Mouse (Mus musculus) stomach, postnatal 0 days (tissue): ENCODE measurements around the gene Gstcd. TPM values are rescaled to one million over a fixed set of nuclear protein-coding genes. Genes with fewer than 3 reads are reported as not detected.

Experiments used
- ATAC-seq: fragments of 200-750 bp; cut with Nextera tagmentation; 2 replicates; pipeline ENCODE4 v1.8.0; 2017; ENCODE audit not compliant: low FRiP score, low TSS enrichment
- DNase-seq: peaks from one replicate; pipeline ENCODE4 v3.0.0-alpha.2; 2016; ENCODE audit warnings: low spot score
- H3K27ac ChIP-seq: fragments of 300-500 bp; sonication (generic); replicated peaks from 2 replicates; pipeline ENCODE4 v1.5.1; 2014; ENCODE audit warnings: mild to moderate bottlenecking, control low read depth
- H3K27me3 ChIP-seq: fragments of 300-500 bp; sonication (generic); 2 replicates; pipeline ENCODE4 v1.6.1; 2014; ENCODE audit warnings: low read length; ENCODE audit not compliant: control insufficient read depth, insufficient read depth
- H3K36me3 ChIP-seq: fragments of 300-500 bp; sonication (generic); 2 replicates; pipeline ENCODE4 v1.6.1; 2014; ENCODE audit warnings: low read length, mixed read lengths; ENCODE audit not compliant: control insufficient read depth, insufficient read depth
- H3K4me1 ChIP-seq: fragments of 300-500 bp; sonication (generic); replicated peaks from 2 replicates; pipeline ENCODE4 v1.6.1; 2014; ENCODE audit warnings: antibody characterized with exemption; ENCODE audit not compliant: control insufficient read depth, insufficient read depth
- H3K4me2 ChIP-seq: fragments of 300-500 bp; sonication (generic); replicated peaks from 2 replicates; pipeline ENCODE4 v1.6.1; 2014; ENCODE audit warnings: low read depth, mild to moderate bottlenecking, control low read depth, moderate library complexity
- H3K4me3 ChIP-seq: fragments of 300-500 bp; sonication (generic); 2 replicates; pipeline ENCODE4 v1.5.1; 2014; ENCODE audit warnings: low read depth, low read length, control low read depth
- H3K9ac ChIP-seq: fragments of 300-500 bp; sonication (generic); 2 replicates; pipeline ENCODE4 v1.6.1; 2014; ENCODE audit warnings: mild to moderate bottlenecking, low read length, control low read depth, mixed read lengths
- H3K9me3 ChIP-seq: fragments of 300-500 bp; sonication (generic); 2 replicates; pipeline ENCODE4 v1.6.1; 2016; ENCODE audit warnings: low read length; ENCODE audit not compliant: control insufficient read depth
- CTCF ChIP-seq: IDR thresholded peaks from 2 replicates; pipeline ENCODE4 v1.5.1; 2016; ENCODE audit warnings: antibody characterized with exemption, low read depth, mild to moderate bottlenecking, moderate library complexity
- EP300 ChIP-seq: optimal IDR thresholded peaks from 2 replicates; pipeline ENCODE3; 2016; ENCODE audit warnings: antibody characterized with exemption
- whole genome bisulfite sequencing: fragments of 180-500 bp; shearing (Covaris S2); extraction: QIAGEN DNeasy Blood & Tissue Kit; methylation state at CpG from one replicate; pipeline ENCODE4 v1.1.7; 2014; 5-methylcytosine and 5-hydroxymethylcytosine counted together
- polyA plus RNA-seq: library from polyadenylated mRNA; unstranded; fragments of >200 nt; fragmentation: Nextera tagmentation; extraction: Ambion mirVana; gene quantifications from 2 replicates; pipeline ENCODE4 v1.2.1, GENCODE M21; 2015

Gstcd gene
- polyA plus RNA-seq, 1 experiment from 2014 or later = 2.8 TPM

- TF ChIP-seq CTCF = no peak
- no peak overlapping the region for H3K4me3 ChIP-seq
- no peaks in the 10 kb centered on the region for H3K36me3 ChIP-seq
- no peaks in the 10 kb centered on the region; the same call in 1 of the 2 replicates for H3K4me1 ChIP-seq
- DNase-seq = no peak
- WGBS = 67% methylated on average over 7 of the region's 7 CpGs
- H3K9ac ChIP-seq = no peak overlapping the region
- H3K9me3 ChIP-seq = no peaks in the 10 kb centered on the region
- H3K27ac ChIP-seq = no peak overlapping the region
- no peak for ATAC-seq
- H3K4me2 ChIP-seq = no peak overlapping the region
- no peaks in the 10 kb centered on the region for H3K27me3 ChIP-seq
These were observed 147.6 kb downstream of the Gstcd start for GRCm38 (mm10) chr3:132944193-132944592.

DNA sequence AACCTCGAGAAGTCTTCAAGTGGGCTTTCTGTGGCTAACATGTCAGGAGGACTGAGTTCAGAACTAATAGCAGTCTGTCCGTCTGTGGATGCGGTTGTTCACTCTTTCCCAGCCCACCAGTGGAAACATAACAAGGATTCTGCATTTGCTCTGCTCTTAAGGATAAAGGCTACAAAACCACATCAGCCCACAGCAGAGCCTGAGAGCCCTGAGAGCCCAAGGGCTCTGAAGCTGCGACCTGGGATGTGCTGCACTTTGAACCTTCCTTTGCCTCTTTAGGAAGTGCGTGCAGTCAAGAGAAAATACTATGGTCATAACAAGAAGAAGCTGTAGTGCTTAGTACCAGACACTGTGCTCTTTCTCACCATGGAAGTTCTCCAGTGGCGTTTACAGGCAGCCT is 149.1 kb downstream of the Gstcd start:
- H3K9ac ChIP-seq = no peak overlapping the region
- no peaks in the 10 kb centered on the region; the same call in 1 of the 2 replicates for H3K4me1 ChIP-seq
- H3K9me3 ChIP-seq = no peaks in the 10 kb centered on the region
- 93% methylated on average over 6 of the region's 6 CpGs for WGBS
- DNase-seq (no peak), ATAC-seq (no peak)
- no peak overlapping the region for H3K4me2 ChIP-seq
- no peak overlapping the region for H3K4me3 ChIP-seq
- no peaks in the 10 kb centered on the region for H3K36me3 ChIP-seq
- TF ChIP-seq CTCF (no peak), EP300 (no peak)
- no peaks in the 10 kb centered on the region for H3K27me3 ChIP-seq
- H3K27ac ChIP-seq = no peak overlapping the region

DNA sequence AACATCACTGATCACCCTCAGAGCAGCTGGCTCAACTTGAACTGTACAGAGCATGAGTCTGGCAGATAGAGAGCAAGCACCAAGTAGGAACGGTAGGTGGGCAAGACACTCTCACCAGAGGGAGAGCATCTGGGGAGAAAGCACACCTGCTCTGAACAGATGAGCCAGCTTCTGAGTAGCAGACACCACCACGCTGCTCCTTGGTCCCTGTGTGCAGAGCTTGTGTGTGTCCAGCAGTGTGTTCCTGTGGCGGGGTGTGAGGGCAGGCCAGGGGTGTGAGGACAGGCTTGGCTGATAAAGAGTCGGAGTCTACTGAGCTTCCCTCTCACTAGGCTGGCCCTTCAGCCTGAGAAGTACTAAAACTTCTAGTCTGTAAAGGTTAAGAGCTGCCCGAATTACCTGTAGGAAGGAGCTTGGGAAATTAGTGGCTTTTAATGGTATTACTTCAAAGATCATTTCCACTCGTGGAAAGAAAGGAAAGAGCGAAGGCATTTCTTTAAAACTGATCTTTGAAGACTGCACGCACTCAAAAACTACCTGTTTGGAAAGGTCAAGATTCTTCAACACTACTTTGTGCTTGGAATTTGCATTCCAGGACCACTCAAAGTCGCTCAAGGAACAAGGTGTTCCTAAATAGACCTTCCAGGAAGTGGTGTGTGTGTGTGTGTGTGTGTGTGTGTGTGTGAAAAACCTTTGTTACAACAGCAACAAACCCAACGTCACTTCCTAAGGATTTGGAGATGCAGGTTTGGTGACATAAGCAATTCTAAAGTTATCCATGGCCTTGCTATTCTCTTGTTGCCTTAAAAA is 151.4 kb downstream of the Gstcd start:
- no peaks in the 10 kb centered on the region for H3K4me1 ChIP-seq
- no peak for DNase-seq
- H3K36me3 ChIP-seq = no peaks in the 10 kb centered on the region
- 82% methylated on average over 10 of the region's 10 CpGs for WGBS
- H3K4me2 ChIP-seq = no peak overlapping the region
- no peak overlapping the region for H3K9ac ChIP-seq
- no peak overlapping the region for H3K27ac ChIP-seq
- no peak for TF ChIP-seq CTCF
- no peak for TF ChIP-seq EP300
- no peak for ATAC-seq
- no peaks in the 10 kb centered on the region for H3K27me3 ChIP-seq
- H3K9me3 ChIP-seq = no peaks in the 10 kb centered on the region
- no peak overlapping the region for H3K4me3 ChIP-seq

DNA sequence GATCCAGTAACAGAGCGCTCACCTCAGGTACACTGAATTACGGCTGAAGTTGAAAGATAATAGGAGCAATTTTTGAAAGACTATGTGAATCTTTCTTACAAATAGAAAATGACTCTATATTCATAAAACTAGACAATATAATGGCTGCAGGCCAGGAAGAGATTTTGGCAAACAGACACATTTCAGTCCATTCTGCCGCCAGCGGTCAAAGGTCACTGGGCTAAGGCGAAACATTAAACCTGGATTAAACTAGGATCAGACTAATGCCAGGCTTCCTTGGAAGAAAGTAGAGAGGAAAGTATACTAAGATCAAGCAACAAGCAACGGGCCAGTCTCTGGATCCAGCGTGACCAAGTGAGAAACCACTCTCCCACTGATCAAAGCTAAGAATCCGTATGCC is 152.8 kb downstream of the Gstcd start:
- no peak for DNase-seq
- TF ChIP-seq CTCF (no peak), EP300 (no peak)
- ATAC-seq = no peak

GRCm38 (mm10) chr3:132934649-132935048 is 157.2 kb downstream of the Gstcd start:
- H3K4me3 ChIP-seq = no peak overlapping the region
- no peaks in the 10 kb centered on the region for H3K36me3 ChIP-seq
- no peaks in the 10 kb centered on the region for H3K27me3 ChIP-seq
- H3K4me2 ChIP-seq = no peak overlapping the region
- WGBS = 52% methylated on average over 2 of the region's 2 CpGs
- DNase-seq (no peak), ATAC-seq (no peak)
- no peak for TF ChIP-seq EP300
- no peaks in the 10 kb centered on the region for H3K4me1 ChIP-seq
- no peaks in the 10 kb centered on the region for H3K9me3 ChIP-seq
- no peak overlapping the region for H3K27ac ChIP-seq
- H3K9ac ChIP-seq = no peak overlapping the region

More for the DNA sequence above, 152.8 kb downstream of the Gstcd start:
- Histone ChIP-seq H3K9ac (no peak overlapping the region), H3K4me2 (no peak overlapping the region), H3K4me3 (no peak overlapping the region), H3K9me3 (no peaks in the 10 kb centered on the region), H3K27ac (no peak overlapping the region), H3K36me3 (no peaks in the 10 kb centered on the region), H3K4me1 (no peaks in the 10 kb centered on the region), H3K27me3 (no peaks in the 10 kb centered on the region)
- 60% methylated on average over 8 of the region's 8 CpGs for WGBS

Other genes starting within 250 kb of the Gstcd start
- gene Npnt, start 141.7 kb downstream of the Gstcd start, polyA plus RNA-seq = 48.0 and 64.8 TPM in 2 replicates
- 13.7 and 14.2 TPM in 2 replicates for gene Ints12, start 193 bp downstream of the Gstcd start, polyA plus RNA-seq
- 0.23 and 0.53 TPM in 2 replicates for gene Arhgef38, start 142.9 kb upstream of the Gstcd start, polyA plus RNA-seq
- gene Ppa2, start 218.1 kb upstream of the Gstcd start, polyA plus RNA-seq = 81.2 and 85.7 TPM in 2 replicates